Mouse (Mus musculus) heart, postnatal 0 days (tissue): ENCODE results near the gene Gprc5c.

ENCODE experiments used
- CTCF ChIP-seq: IDR thresholded peaks from 2 replicates; pipeline ENCODE4 v1.5.1; 2016; ENCODE audit warnings: antibody characterized with exemption, control low read depth, low read depth
- EP300 ChIP-seq: IDR thresholded peaks from 2 replicates; pipeline ENCODE4 v1.6.1; 2016; ENCODE audit warnings: antibody characterized with exemption, low read depth

- TF ChIP-seq CTCF (no peak), EP300 (no peak)
Observed at GRCm38 (mm10) chr11:114851608-114852310, 807 bp downstream of the Gprc5c start.
